Mouse (Mus musculus): ENCODE measurements around the gene Leng8. TPM values are rescaled to one million over a fixed set of nuclear protein-coding genes. Genes with fewer than 3 reads are reported as not detected.
A peak's percentile ranks its signal among the peaks of the same experiment; 100 is the strongest.
"Not testable (repeated sequence)": the region's sequence is repeated elsewhere in the genome, so short reads cannot be mapped to it uniquely, and the experiment has no call there.

The Leng8 gene
- polyA plus RNA-seq, 1 experiment from 2014 or later, result 64.4 TPM

- H3K9me3 ChIP-seq, result no peaks in the 10 kb centered on the region
- peaks cover 22% of the 10 kb centered on the region for H3K27me3 ChIP-seq
- peaks cover 29% of the 10 kb centered on the region for H3K4me1 ChIP-seq
- peak overlapping the region; percentile 88 for H3K4me2 ChIP-seq (replicated peaks)
- WGBS, result 20% methylated on average over 22 of the region's 22 CpGs
- H3K9ac ChIP-seq, result no peak overlapping the region
- no peak overlapping the region for H3K4me3 ChIP-seq
- no peak overlapping the region for H3K27ac ChIP-seq
- H3K36me3 ChIP-seq, result peaks cover 37% of the 10 kb centered on the region
- no peak for ATAC-seq (ENCODE audit: low FRiP score, low read depth)
Observed at GRCm38 (mm10) chr7:4151241-4151640, 14.4 kb downstream of the Leng8 start.

GRCm38 (mm10) chr7:4154356-4154755 is 17.5 kb downstream of the Leng8 start:
- Histone ChIP-seq H3K4me2 (replicated peaks) (no peak overlapping the region), H3K4me1 (peaks cover 18% of the 10 kb centered on the region), H3K9me3 (no peaks in the 10 kb centered on the region), H3K9ac (no peak overlapping the region), H3K36me3 (peaks cover 15% of the 10 kb centered on the region), H3K27me3 (peaks cover 22% of the 10 kb centered on the region), H3K27ac (peak overlapping the region; percentile 44; the same call in 1 of the 2 replicates), H3K4me3 (no peak overlapping the region)
- no peak for ATAC-seq (ENCODE audit: low FRiP score, low read depth)
- 74% methylated on average over 5 of the region's 5 CpGs for WGBS

GRCm38 (mm10) chr7:4154976-4155375 is 18.1 kb downstream of the Leng8 start:
- ATAC-seq (ENCODE audit: low FRiP score, low read depth), result no peak
- Histone ChIP-seq H3K36me3 (peaks cover 15% of the 10 kb centered on the region), H3K4me1 (peaks cover 14% of the 10 kb centered on the region), H3K9me3 (no peaks in the 10 kb centered on the region), H3K9ac (no peak overlapping the region), H3K27me3 (peaks cover 22% of the 10 kb centered on the region), H3K4me3 (no peak overlapping the region), H3K4me2 (replicated peaks) (no peak overlapping the region), H3K27ac (0 out of 2 replicates have a peak overlapping the region, but pooled peaks have one; percentile 8)
- WGBS, result 65% methylated on average over 4 of the region's 4 CpGs

GRCm38 (mm10) chr7:4161596-4161995 is 24.8 kb downstream of the Leng8 start:
- not testable (repeated sequence) for ATAC-seq (ENCODE audit: low FRiP score, low read depth); H3K36me3 ChIP-seq; H3K9ac ChIP-seq; H3K4me2 ChIP-seq (replicated peaks); H3K9me3 ChIP-seq; H3K27me3 ChIP-seq; H3K4me3 ChIP-seq; H3K27ac ChIP-seq
- 96% methylated on average over 4 of the region's 4 CpGs for WGBS
- H3K4me1 ChIP-seq, result peaks cover 21% of the 10 kb centered on the region

- ATAC-seq (ENCODE audit: low FRiP score, low read depth), result peak; percentile 41; the same call in 1 of the 2 replicates
- no peaks in the 10 kb centered on the region for H3K27me3 ChIP-seq
- under 1% methylated on average over 11 of the region's 11 CpGs for WGBS
- peak overlapping the region; percentile 65 for H3K9ac ChIP-seq
- peaks cover 21% of the 10 kb centered on the region for H3K4me1 ChIP-seq
- H3K36me3 ChIP-seq, result no peaks in the 10 kb centered on the region
- H3K4me3 ChIP-seq, result peak overlapping the region; percentile 54
- H3K27ac ChIP-seq, result peak overlapping the region; percentile 89
- H3K9me3 ChIP-seq, result no peaks in the 10 kb centered on the region
- H3K4me2 ChIP-seq (replicated peaks), result peak overlapping the region; percentile 71
Observed at GRCm38 (mm10) chr7:4163571-4164072, 26.8 kb downstream of the Leng8 start.

GRCm38 (mm10) chr7:4164090-4164910 is 27.5 kb downstream of the Leng8 start, which contains the start of gene Cdc42ep5:
Gene Cdc42ep5, minus strand, starts transcription at chr7:4164860.
- ATAC-seq (ENCODE audit: low FRiP score, low read depth), result peak; percentile 96
- under 1% methylated on average over 19 of the region's 20 CpGs for WGBS
- Histone ChIP-seq H3K4me3 (peak within 1 kb of the TSS; percentile 54), H3K36me3 (no peaks in the 10 kb centered on the region), H3K4me2 (replicated peaks) (peak within 1 kb of the TSS; percentile 71), H3K9me3 (no peaks in the 10 kb centered on the region), H3K4me1 (peaks cover 21% of the 10 kb centered on the region), H3K27ac (peak within 1 kb of the TSS; percentile 89), H3K9ac (peak within 1 kb of the TSS; percentile 65), H3K27me3 (no peaks in the 10 kb centered on the region)

GRCm38 (mm10) chr7:4165286-4165685 is 28.4 kb downstream of the Leng8 start:
- H3K4me2 ChIP-seq (replicated peaks), result peak overlapping the region; percentile 71
- H3K27ac ChIP-seq, result peak overlapping the region; percentile 77
- H3K27me3 ChIP-seq, result no peaks in the 10 kb centered on the region
- no peak for ATAC-seq (ENCODE audit: low FRiP score, low read depth)
- 20% methylated on average over 3 of the region's 3 CpGs for WGBS
- H3K4me1 ChIP-seq, result peaks cover 21% of the 10 kb centered on the region
- no peaks in the 10 kb centered on the region for H3K36me3 ChIP-seq
- no peaks in the 10 kb centered on the region for H3K9me3 ChIP-seq
- peak overlapping the region; percentile 54 for H3K4me3 ChIP-seq
- H3K9ac ChIP-seq, result peak overlapping the region; percentile 60

- Histone ChIP-seq H3K27me3 (no peaks in the 10 kb centered on the region), H3K9ac (no peak overlapping the region; the same call in 1 of the 2 replicates), H3K4me1 (peaks cover 21% of the 10 kb centered on the region), H3K4me2 (replicated peaks) (no peak overlapping the region), H3K36me3 (no peaks in the 10 kb centered on the region), H3K9me3 (no peaks in the 10 kb centered on the region), H3K27ac (no peak overlapping the region), H3K4me3 (no peak overlapping the region)
- ATAC-seq (ENCODE audit: low FRiP score, low read depth), result no peak
Observed at GRCm38 (mm10) chr7:4167098-4167497, 30.3 kb downstream of the Leng8 start.

- no peak for ATAC-seq (ENCODE audit: low FRiP score, low read depth)
- no peak overlapping the region for H3K4me3 ChIP-seq
- no peaks in the 10 kb centered on the region for H3K9me3 ChIP-seq
- no peak overlapping the region for H3K27ac ChIP-seq
- H3K4me1 ChIP-seq, result peaks cover 2% of the 10 kb centered on the region
- 76% methylated on average over 6 of the region's 6 CpGs for WGBS
- H3K4me2 ChIP-seq (replicated peaks), result no peak overlapping the region
- H3K36me3 ChIP-seq, result no peaks in the 10 kb centered on the region
- H3K27me3 ChIP-seq, result no peaks in the 10 kb centered on the region
- no peak overlapping the region for H3K9ac ChIP-seq
Observed at GRCm38 (mm10) chr7:4170193-4170938, 33.5 kb downstream of the Leng8 start.

- WGBS, result 42% methylated on average over 3 of the region's 3 CpGs
Observed at GRCm38 (mm10) chr7:4178438-4178837, 41.6 kb downstream of the Leng8 start.

More at GRCm38 (mm10) chr7:4178438-4178837, 41.6 kb downstream of the Leng8 start:
- H3K4me3 ChIP-seq, result no peak overlapping the region
- no peak overlapping the region for H3K4me2 ChIP-seq (replicated peaks)
- no peak for ATAC-seq (ENCODE audit: low FRiP score, low read depth)
- H3K27ac ChIP-seq, result no peak overlapping the region
- H3K27me3 ChIP-seq, result no peaks in the 10 kb centered on the region
- no peaks in the 10 kb centered on the region for H3K36me3 ChIP-seq
- H3K4me1 ChIP-seq, result no peaks in the 10 kb centered on the region
- no peaks in the 10 kb centered on the region for H3K9me3 ChIP-seq
- H3K9ac ChIP-seq, result no peak overlapping the region

Measured in limb, embryonic 13.5 days (tissue).